Mouse (Mus musculus) neural tube, embryonic 11.5 days (tissue): ENCODE data around the gene Gata3. TPM values are rescaled to one million over a fixed set of nuclear protein-coding genes. Genes with fewer than 3 reads are reported as not detected.
A peak's percentile ranks its signal among the peaks of the same experiment; 100 is the strongest.

Experiments
- ATAC-seq: fragments of 200-750 bp; cut with Nextera tagmentation; 2 replicates; pipeline ENCODE4 v1.8.0; 2017; ENCODE audit warnings: moderate number of reproducible peaks, mild to moderate bottlenecking, moderate TSS enrichment, moderate library complexity; ENCODE audit not compliant: insufficient read depth, low FRiP score, low TSS enrichment
- DNase-seq: peaks from one replicate; pipeline ENCODE4 v3.0.0-alpha.2; 2015; ENCODE audit warnings: low spot score
- H3K27ac ChIP-seq: fragments of 300-500 bp; sonication (generic); 2 replicates; pipeline ENCODE4 v1.5.1; 2014; ENCODE audit warnings: low read depth, mild to moderate bottlenecking, low read length
- H3K27me3 ChIP-seq: fragments of 300-500 bp; sonication (generic); 2 replicates; pipeline ENCODE4 v1.6.1; 2014; ENCODE audit warnings: mild to moderate bottlenecking, low read length, mixed read lengths; ENCODE audit not compliant: control insufficient read depth, insufficient read depth
- H3K36me3 ChIP-seq: fragments of 300-500 bp; sonication (generic); 2 replicates; pipeline ENCODE4 v1.6.1; 2014; ENCODE audit warnings: mild to moderate bottlenecking, low read length, moderate library complexity, mixed read lengths; ENCODE audit not compliant: control insufficient read depth, insufficient read depth
- H3K4me1 ChIP-seq: fragments of 300-500 bp; sonication (generic); 2 replicates; pipeline ENCODE4 v1.6.1; 2014; ENCODE audit warnings: low read length, mixed read lengths; ENCODE audit not compliant: control insufficient read depth, insufficient read depth
- H3K4me2 ChIP-seq: fragments of 300-500 bp; sonication (generic); 2 replicates; pipeline ENCODE4 v1.6.1; 2014; ENCODE audit warnings: low read depth, mild to moderate bottlenecking, moderate library complexity
- H3K4me3 ChIP-seq: fragments of 300-500 bp; sonication (generic); 2 replicates; pipeline ENCODE4 v1.5.1; 2014; ENCODE audit warnings: low read depth, low read length
- H3K9ac ChIP-seq: fragments of 300-500 bp; sonication (generic); 2 replicates; pipeline ENCODE4 v1.6.1; 2014; ENCODE audit warnings: mild to moderate bottlenecking, low read length
- H3K9me3 ChIP-seq: fragments of 300-500 bp; sonication (generic); 2 replicates; pipeline ENCODE4 v1.6.1; 2016; ENCODE audit warnings: low read length; ENCODE audit not compliant: control insufficient read depth
- WGBS: fragments of 180-500 bp; shearing (Covaris S2); extraction: QIAGEN DNeasy Blood & Tissue Kit; methylation state at CpG from one replicate; pipeline ENCODE4 v1.1.7; 2014; 5-methylcytosine and 5-hydroxymethylcytosine counted together
- polyA plus RNA-seq: library from polyadenylated mRNA; unstranded; fragments of >200 nt; fragmentation: Nextera tagmentation; extraction: Ambion mirVana; gene quantifications from 2 replicates; pipeline ENCODE4 v1.2.1, GENCODE M21; 2014

Gene Gata3
- polyA plus RNA-seq, 1 experiment from 2014 or later, result 8.6 TPM

GRCm38 (mm10) chr2:9882926-9883802 is 6.7 kb downstream of the Gata3 start:
- no peaks in the 10 kb centered on the region for H3K9me3 ChIP-seq
- no peak overlapping the region for H3K27ac ChIP-seq
- DNase-seq (peak; percentile 65), ATAC-seq (no peak)
- H3K4me3 ChIP-seq, result peak overlapping the region; percentile 18; the same call in 1 of the 2 replicates
- peaks cover 96% of the 10 kb centered on the region for H3K27me3 ChIP-seq
- H3K9ac ChIP-seq, result no peak overlapping the region
- H3K36me3 ChIP-seq, result no peaks in the 10 kb centered on the region
- peaks cover 7% of the 10 kb centered on the region for H3K4me1 ChIP-seq
- WGBS, result under 1% methylated on average over 43 of the region's 43 CpGs
- H3K4me2 ChIP-seq, result peak overlapping the region; percentile 27; the same call in 1 of the 2 replicates

GRCm38 (mm10) chr2:9882371-9882925 is 7.4 kb downstream of the Gata3 start:
- peak; percentile 49 for DNase-seq

GRCm38 (mm10) chr2:9881611-9882023 is 8.2 kb downstream of the Gata3 start:
- under 1% methylated on average over 13 of the region's 13 CpGs for WGBS
- Histone ChIP-seq H3K4me2 (peak overlapping the region; percentile 37), H3K4me3 (peak overlapping the region; percentile 28), H3K27me3 (peaks cover 96% of the 10 kb centered on the region), H3K27ac (no peak overlapping the region), H3K4me1 (peaks cover 9% of the 10 kb centered on the region), H3K36me3 (no peaks in the 10 kb centered on the region), H3K9ac (peak overlapping the region; percentile 32; the same call in 1 of the 2 replicates), H3K9me3 (no peaks in the 10 kb centered on the region)
- DNase-seq (peak; percentile 59), ATAC-seq (no peak)

More at GRCm38 (mm10) chr2:9882371-9882925, 7.4 kb downstream of the Gata3 start:
- H3K9ac ChIP-seq, result no peak overlapping the region
- H3K36me3 ChIP-seq, result no peaks in the 10 kb centered on the region
- peak overlapping the region; percentile 27 for H3K4me2 ChIP-seq
- H3K27ac ChIP-seq, result no peak overlapping the region
- H3K4me1 ChIP-seq, result peaks cover 7% of the 10 kb centered on the region
- no peak for ATAC-seq
- peak overlapping the region; percentile 16; the same call in 1 of the 2 replicates for H3K4me3 ChIP-seq
- peaks cover 96% of the 10 kb centered on the region for H3K27me3 ChIP-seq
- no peaks in the 10 kb centered on the region for H3K9me3 ChIP-seq
- WGBS, result under 1% methylated on average over 39 of the region's 39 CpGs

GRCm38 (mm10) chr2:9881051-9881591 is 8.7 kb downstream of the Gata3 start, which contains the start of gene 4930412O13Rik:
4930412O13Rik (plus strand) TSS chr2:9881252.
- H3K9ac ChIP-seq, result peak within 1 kb of the TSS; percentile 32; the same call in 1 of the 2 replicates
- no peaks in the 10 kb centered on the region for H3K9me3 ChIP-seq
- WGBS, result under 1% methylated on average over 31 of the region's 35 CpGs
- peaks cover 9% of the 10 kb centered on the region for H3K4me1 ChIP-seq
- H3K4me2 ChIP-seq, result peak within 1 kb of the TSS; percentile 37
- no peak within 1 kb of the TSS for H3K27ac ChIP-seq
- H3K36me3 ChIP-seq, result no peaks in the 10 kb centered on the region
- peaks cover 96% of the 10 kb centered on the region for H3K27me3 ChIP-seq
- peak within 1 kb of the TSS; percentile 28 for H3K4me3 ChIP-seq
- peak; percentile 58 for DNase-seq
- no peak for ATAC-seq

GRCm38 (mm10) chr2:9880271-9880670 is 9.6 kb downstream of the Gata3 start:
- Histone ChIP-seq H3K27ac (no peak overlapping the region), H3K9ac (no peak overlapping the region), H3K4me3 (no peak overlapping the region), H3K4me2 (no peak overlapping the region), H3K36me3 (no peaks in the 10 kb centered on the region), H3K27me3 (peaks cover 96% of the 10 kb centered on the region), H3K4me1 (peaks cover 9% of the 10 kb centered on the region), H3K9me3 (no peaks in the 10 kb centered on the region)
- DNase-seq, result no peak
- no peak for ATAC-seq
- WGBS, result 4% methylated on average over 11 of the region's 11 CpGs

- peaks cover 9% of the 10 kb centered on the region for H3K4me1 ChIP-seq
- WGBS, result 0% methylated on average over 21 of the region's 21 CpGs
- peaks cover 96% of the 10 kb centered on the region for H3K27me3 ChIP-seq
- ATAC-seq (peak; percentile 94), DNase-seq (peak; percentile 96)
- H3K9ac ChIP-seq, result no peak overlapping the region
- H3K27ac ChIP-seq, result no peak overlapping the region
- peak overlapping the region; percentile 82 for H3K4me2 ChIP-seq
- H3K36me3 ChIP-seq, result no peaks in the 10 kb centered on the region
- H3K9me3 ChIP-seq, result no peaks in the 10 kb centered on the region
- H3K4me3 ChIP-seq, result peak overlapping the region; percentile 38
Measured at GRCm38 (mm10) chr2:9879493-9879892, 10.3 kb downstream of the Gata3 start.

- no peaks in the 10 kb centered on the region for H3K36me3 ChIP-seq
- no peaks in the 10 kb centered on the region for H3K9me3 ChIP-seq
- WGBS, result under 1% methylated on average over 22 of the region's 22 CpGs
- DNase-seq (no peak), ATAC-seq (peak; percentile 7)
- H3K27ac ChIP-seq, result no peak overlapping the region
- H3K4me1 ChIP-seq, result peaks cover 9% of the 10 kb centered on the region
- H3K27me3 ChIP-seq, result peaks cover 96% of the 10 kb centered on the region
- H3K4me3 ChIP-seq, result peak overlapping the region; percentile 38
- H3K9ac ChIP-seq, result no peak overlapping the region
- H3K4me2 ChIP-seq, result peak overlapping the region; percentile 82
Measured at GRCm38 (mm10) chr2:9879092-9879491, 10.7 kb downstream of the Gata3 start.

GRCm38 (mm10) chr2:9878564-9879081 is 11.2 kb downstream of the Gata3 start:
- DNase-seq (peak; percentile 69), ATAC-seq (peak; percentile 11; the same call in 1 of the 2 replicates)
- Histone ChIP-seq H3K36me3 (no peaks in the 10 kb centered on the region), H3K4me3 (peak overlapping the region; percentile 38), H3K4me1 (peaks cover 9% of the 10 kb centered on the region), H3K27me3 (peaks cover 96% of the 10 kb centered on the region), H3K4me2 (peak overlapping the region; percentile 82), H3K9ac (no peak overlapping the region), H3K27ac (no peak overlapping the region), H3K9me3 (no peaks in the 10 kb centered on the region)
- WGBS, result under 1% methylated on average over 28 of the region's 33 CpGs
